Comparison of ENCODE assay signal across 12 mouse cellular contexts in genomic region chr10:116568539-116568938, GRCm38 (mm10). TPM values are rescaled to one million over a fixed set of nuclear protein-coding genes. Genes with fewer than 3 reads are reported as not detected.
DNase-seq lines count a peak whose midpoint lies in the region; ATAC-seq lines count a peak whose summit lies in the region.
"Had no signal": no experiment of that assay in that cellular context is flagged by ENCODE, and none has a peak within 500 bp of the region (broad histone marks: within the 10 kb centered on the region; RNA-seq: fewer than 3 reads in every experiment).

No protein-coding gene starts in this region.

- no peak for DNase-seq in cerebellum, postnatal 4 days (ENCODE audit: low spot score in 2 of 2)
- peak; percentile 35 for DNase-seq in T-cell, adult 2 months (ENCODE audit: low spot score)
- peak; percentile 69 for DNase-seq in cerebellum, adult 9-11 months
- no peak for DNase-seq in urinary bladder, postnatal 10 days (ENCODE audit: low spot score)
- DNase-seq in frontal cortex, postnatal 36 days (ENCODE audit: low spot score in 2 of 2) = no peak
- no peak for DNase-seq in gastrocnemius, adult 18-20 months (ENCODE audit: low spot score)
- DNase-seq: adrenal gland, adult 2 months; kidney, adult 11 months; liver, embryonic 13.5 days had no signal

- ATAC-seq in cerebellum, adult (ENCODE audit: insufficient number of reproducible peaks, low FRiP score, low TSS enrichment) = peak; percentile 56; the same call in 1 of the 2 replicates
- ATAC-seq in megakaryocyte progenitor cell, adult 5-6 weeks (replicated peaks; ENCODE audit: poor library complexity) = peak; percentile 45; the same call in 1 of the 2 replicates
- ATAC-seq: hindbrain, embryonic 16.5 days had no signal

RNA-seq across cellular contexts. Expression of gene Cnot2, which starts 12.8 kb away (rescaled TPM):
- 76.0 and 100 TPM in 2 replicates for total RNA-seq in megakaryocyte progenitor cell, adult 5-6 weeks (2015)
- 101 and 115 TPM in 2 replicates for total RNA-seq in megakaryocyte progenitor cell, adult 5-6 weeks (2017)
- 10 to 100 TPM; 31.2 to 33.9 TPM for total RNA-seq in gastrocnemius, adult 18-20 months (2021)

Comparison
In these comparisons a context has a peak if more than half of its experiments do, and no peak if none do; other contexts are left out.
1. DNase-seq: peak in T-cell, adult 2 months (single experiment) and cerebellum, adult 9-11 months (single experiment); none in cerebellum, postnatal 4 days (0 of 2), urinary bladder, postnatal 10 days (single experiment), frontal cortex, postnatal 36 days (0 of 2) and gastrocnemius, adult 18-20 months (single experiment).